Mouse (Mus musculus) T-helper 2 cell (primary cell): Measurements from ENCODE around the gene Olfr555.
"Not testable (repeated sequence)": the region's sequence is repeated elsewhere in the genome, so short reads cannot be mapped to it uniquely, and the experiment has no call there.

ENCODE experiments used
- in situ Hi-C: fragments of 300-600 bp; cut with MboI, MseI; formaldehyde crosslinking; loops from one replicate; pipeline ENCODE4 v1.15.1; 2025; ENCODE audit warnings: high pct_unique_total_duplicates

The Olfr555 gene

GRCm38 (mm10) chr7:102658523-102658922 is at the start of gene Olfr555:
TSS of gene Olfr555 (plus strand) at chr7:102658823.
- in situ Hi-C loops: no loop called here

GRCm38 (mm10) chr7:102618118-102618517 is 40.5 kb upstream of the Olfr555 start, which contains the start of gene Olfr553:
TSS of gene Olfr553 (minus strand) at chr7:102618218.
- in situ Hi-C loops: no loop called here

GRCm38 (mm10) chr7:102619608-102620007 is 39.0 kb upstream of the Olfr555 start:
- in situ Hi-C loops: no loop called here

- in situ Hi-C loops: not testable (repeated sequence)
These were observed 38.3 kb upstream of the Olfr555 start for GRCm38 (mm10) chr7:102620368-102620767.

GRCm38 (mm10) chr7:102636665-102637064 is 22.0 kb upstream of the Olfr555 start:
- in situ Hi-C loops: loop anchor here (5.0 kb wide), 1 partner anchor 129 kb away; no protein-coding TSS in a partner anchor

- in situ Hi-C loops: loop anchor here (5.0 kb wide), 1 partner anchor 131 kb away; no protein-coding TSS in a partner anchor
These were observed 20.5 kb upstream of the Olfr555 start, which contains the start of gene Olfr554 for GRCm38 (mm10) chr7:102638132-102638531. TSS of gene Olfr554 (plus strand) at chr7:102638432.

GRCm38 (mm10) chr7:102644945-102645344 is 13.7 kb upstream of the Olfr555 start:
- in situ Hi-C loops: not testable (repeated sequence)

- in situ Hi-C loops: loop anchor here (10.0 kb wide), 1 partner anchor 250 kb away; the partner anchor contains the start of gene Olfr571
These were observed 6.0 kb downstream of the Olfr555 start, which contains the start of gene Olfr556 for GRCm38 (mm10) chr7:102664599-102664998. TSS of gene Olfr556 (plus strand) at chr7:102664899.

- in situ Hi-C loops: loop anchor here (10.0 kb wide), 1 partner anchor 249 kb away; the partner anchor contains the start of gene Olfr571
These were observed 6.8 kb downstream of the Olfr555 start for GRCm38 (mm10) chr7:102665378-102665777.

- in situ Hi-C loops: no loop called here
These were observed 17.6 kb downstream of the Olfr555 start for GRCm38 (mm10) chr7:102676225-102676624.

GRCm38 (mm10) chr7:102681916-102682315 is 23.3 kb downstream of the Olfr555 start:
- in situ Hi-C loops: no loop called here

- in situ Hi-C loops: no loop called here
These were observed 28.4 kb downstream of the Olfr555 start, which contains the start of gene Trim68 for GRCm38 (mm10) chr7:102686944-102687501. TSS of gene Trim68 (minus strand) at chr7:102687327.

GRCm38 (mm10) chr7:102695358-102696125 is 36.9 kb downstream of the Olfr555 start, which contains the start of gene Olfr557:
TSS of gene Olfr557 (plus strand) at chr7:102695910.
- in situ Hi-C loops: loop anchor here (5.0 to 10.0 kb wide), 3 partner anchors 181 to 1212 kb away; no protein-coding TSS in a partner anchor

GRCm38 (mm10) chr7:102698461-102698860 is 39.8 kb downstream of the Olfr555 start:
- in situ Hi-C loops: loop anchor here (5.0 to 10.0 kb wide), 3 partner anchors 184 to 1209 kb away; no protein-coding TSS in a partner anchor

- in situ Hi-C loops: no loop called here
These were observed 43.3 kb downstream of the Olfr555 start, which contains the start of gene Olfr558 for GRCm38 (mm10) chr7:102701915-102702314. TSS of gene Olfr558 (plus strand) at chr7:102702215.
